Mouse (Mus musculus): ENCODE measurements at regions not wholly inside any gene's neighbourhood (a gene's known extent, or its start where the extent isn't known, plus 50 kb on each side); places are given as distances from the start of the nearest gene placed in this dataset.

GRCm38 (mm10) chr13:85459387-85459786 lies 170.5 kb upstream of the Rasa1 start:
- Histone ChIP-seq H3K4me3 (ENCODE audit: insufficient read depth in 1 of 2, low read depth in 1 of 2, low read length in 2 of 2, poor library complexity in 1 of 2, severe bottlenecking in 1 of 2) (no peak overlapping the region), H3K9me3 (ENCODE audit: control insufficient read depth, insufficient read depth, low read depth, low read length) (0 out of 2 replicates have a peak, but pooled peaks cover under 1% of the 10 kb centered on the region), H3K27ac (ENCODE audit: insufficient read depth, low read depth, low read length, poor library complexity, severe bottlenecking) (no peak overlapping the region), H3K36me3 (ENCODE audit: control insufficient read depth, insufficient read depth, low read length, poor library complexity, severe bottlenecking) (no peaks in the 10 kb centered on the region), H3K9ac (ENCODE audit: insufficient read depth, low read depth, low read length, poor library complexity, severe bottlenecking) (no peak overlapping the region), H3K4me1 (ENCODE audit: control insufficient read depth in 2 of 2, insufficient read depth in 2 of 2, low read length in 2 of 2, poor library complexity in 1 of 2) (no peaks in the 10 kb centered on the region)
- TF ChIP-seq ZC3H11A (IDR thresholded peaks at IDR 0.05; ENCODE audit: borderline replicate concordance, low read depth, low read length): no peak
- no peak for TF ChIP-seq HCFC1 (IDR thresholded peaks at IDR 0.05; ENCODE audit: borderline replicate concordance, insufficient read depth, low read length)
- TF ChIP-seq ZNF384 (IDR thresholded peaks at IDR 0.05; ENCODE audit: low read depth, low read length): no peak
- no peak for TF ChIP-seq CHD2 (IDR thresholded peaks at IDR 0.05; ENCODE audit: low read depth, low read length)
- TF ChIP-seq MAFK (IDR thresholded peaks at IDR 0.05; ENCODE audit: insufficient read depth, low read depth, low read length): no peak
- in situ Hi-C loops (cut with MboI; ENCODE audit: low sequenced_read_pairs in 2 of 2, unreplicated experiment in 2 of 2): no loop called here
- no peak for DNase-seq (ENCODE audit: low read depth, low spot score)

DNA sequence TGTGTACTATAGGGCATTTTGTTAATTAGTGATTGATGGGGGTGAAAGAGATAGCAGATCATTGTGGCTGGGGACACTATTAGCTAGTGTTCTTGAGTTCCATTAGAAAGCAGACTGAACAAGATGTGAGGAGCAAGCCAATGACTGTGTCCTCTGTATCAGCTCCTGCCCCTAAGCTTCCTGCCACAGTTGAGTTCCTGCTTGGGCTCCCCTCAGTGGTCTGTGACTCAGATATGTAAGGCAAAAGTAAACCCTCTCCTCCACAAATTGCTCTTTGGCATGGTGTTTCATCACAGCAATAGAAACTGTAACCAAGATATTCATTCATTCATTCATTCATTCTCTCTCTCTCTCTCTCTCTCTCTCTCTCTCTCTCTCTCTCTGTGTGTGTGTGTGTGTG lies 169.7 kb upstream of the Rasa1 start:
- TF ChIP-seq ZNF384 (IDR thresholded peaks at IDR 0.05; ENCODE audit: low read depth, low read length): no peak
- TF ChIP-seq HCFC1 (IDR thresholded peaks at IDR 0.05; ENCODE audit: borderline replicate concordance, insufficient read depth, low read length): no peak
- no peak for TF ChIP-seq ZC3H11A (IDR thresholded peaks at IDR 0.05; ENCODE audit: borderline replicate concordance, low read depth, low read length)
- no peak for TF ChIP-seq MAFK (IDR thresholded peaks at IDR 0.05; ENCODE audit: insufficient read depth, low read depth, low read length)
- no peak for TF ChIP-seq CHD2 (IDR thresholded peaks at IDR 0.05; ENCODE audit: low read depth, low read length)
- Histone ChIP-seq H3K9ac (ENCODE audit: insufficient read depth, low read depth, low read length, poor library complexity, severe bottlenecking) (no peak overlapping the region), H3K36me3 (ENCODE audit: control insufficient read depth, insufficient read depth, low read length, poor library complexity, severe bottlenecking) (no peaks in the 10 kb centered on the region), H3K4me3 (ENCODE audit: insufficient read depth in 1 of 2, low read depth in 1 of 2, low read length in 2 of 2, poor library complexity in 1 of 2, severe bottlenecking in 1 of 2) (no peak overlapping the region), H3K9me3 (ENCODE audit: control insufficient read depth, insufficient read depth, low read depth, low read length) (0 out of 2 replicates have a peak, but pooled peaks cover 1% of the 10 kb centered on the region), H3K27ac (ENCODE audit: insufficient read depth, low read depth, low read length, poor library complexity, severe bottlenecking) (no peak overlapping the region), H3K4me1 (ENCODE audit: control insufficient read depth in 2 of 2, insufficient read depth in 2 of 2, low read length in 2 of 2, poor library complexity in 1 of 2) (no peaks in the 10 kb centered on the region)
- in situ Hi-C loops (cut with MboI; ENCODE audit: low sequenced_read_pairs in 2 of 2, unreplicated experiment in 2 of 2): no loop called here
- no peak for DNase-seq (ENCODE audit: low read depth, low spot score)

- H3K9ac ChIP-seq (ENCODE audit: insufficient read depth, low read depth, low read length, poor library complexity, severe bottlenecking): no peak overlapping the region
These were observed 150.7 kb upstream of the Rasa1 start for GRCm38 (mm10) chr13:85439581-85439980.

DNA sequence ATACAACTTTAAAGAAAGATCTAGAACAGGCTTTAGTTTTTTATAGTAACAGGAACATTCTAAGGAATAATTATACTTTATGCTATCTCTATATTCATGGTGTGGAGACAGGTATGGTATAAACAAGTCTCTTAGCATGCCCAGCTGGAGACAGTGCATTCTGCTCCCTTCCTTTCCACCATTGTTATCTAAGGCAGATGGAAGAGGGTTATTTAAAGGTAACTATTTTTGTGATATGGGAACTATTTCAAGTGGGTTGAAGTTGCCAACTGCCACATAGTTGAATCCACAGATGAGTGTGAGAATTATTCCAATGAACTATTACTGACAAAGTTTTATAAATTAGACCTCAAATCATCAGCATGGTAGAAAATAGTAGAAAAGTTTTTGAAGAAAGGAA lies 148.9 kb upstream of the Rasa1 start:
- TF ChIP-seq MAFK (IDR thresholded peaks at IDR 0.05; ENCODE audit: insufficient read depth, low read depth, low read length) (no peak), ZNF384 (IDR thresholded peaks at IDR 0.05; ENCODE audit: low read depth, low read length) (no peak), CHD2 (IDR thresholded peaks at IDR 0.05; ENCODE audit: low read depth, low read length) (no peak), ZC3H11A (IDR thresholded peaks at IDR 0.05; ENCODE audit: borderline replicate concordance, low read depth, low read length) (no peak), HCFC1 (IDR thresholded peaks at IDR 0.05; ENCODE audit: borderline replicate concordance, insufficient read depth, low read length) (no peak)
- Histone ChIP-seq H3K4me1 (ENCODE audit: control insufficient read depth in 2 of 2, insufficient read depth in 2 of 2, low read length in 2 of 2, poor library complexity in 1 of 2) (no peaks in the 10 kb centered on the region), H3K9me3 (ENCODE audit: control insufficient read depth, insufficient read depth, low read depth, low read length) (no peaks in the 10 kb centered on the region), H3K9ac (ENCODE audit: insufficient read depth, low read depth, low read length, poor library complexity, severe bottlenecking) (no peak overlapping the region), H3K4me3 (ENCODE audit: insufficient read depth in 1 of 2, low read depth in 1 of 2, low read length in 2 of 2, poor library complexity in 1 of 2, severe bottlenecking in 1 of 2) (no peak overlapping the region), H3K36me3 (ENCODE audit: control insufficient read depth, insufficient read depth, low read length, poor library complexity, severe bottlenecking) (no peaks in the 10 kb centered on the region), H3K27ac (ENCODE audit: insufficient read depth, low read depth, low read length, poor library complexity, severe bottlenecking) (no peak overlapping the region)
- in situ Hi-C loops (cut with MboI; ENCODE audit: low sequenced_read_pairs in 2 of 2, unreplicated experiment in 2 of 2): no loop called here
- DNase-seq (ENCODE audit: low read depth, low spot score): no peak

More at GRCm38 (mm10) chr13:85439581-85439980, 150.7 kb upstream of the Rasa1 start:
- no peak overlapping the region for H3K4me3 ChIP-seq (ENCODE audit: insufficient read depth in 1 of 2, low read depth in 1 of 2, low read length in 2 of 2, poor library complexity in 1 of 2, severe bottlenecking in 1 of 2)
- no peaks in the 10 kb centered on the region for H3K36me3 ChIP-seq (ENCODE audit: control insufficient read depth, insufficient read depth, low read length, poor library complexity, severe bottlenecking)
- no peaks in the 10 kb centered on the region for H3K9me3 ChIP-seq (ENCODE audit: control insufficient read depth, insufficient read depth, low read depth, low read length)
- no peak overlapping the region for H3K27ac ChIP-seq (ENCODE audit: insufficient read depth, low read depth, low read length, poor library complexity, severe bottlenecking)
- DNase-seq (ENCODE audit: low read depth, low spot score): no peak
- TF ChIP-seq ZNF384 (IDR thresholded peaks at IDR 0.05; ENCODE audit: low read depth, low read length) (no peak), ZC3H11A (IDR thresholded peaks at IDR 0.05; ENCODE audit: borderline replicate concordance, low read depth, low read length) (no peak), HCFC1 (IDR thresholded peaks at IDR 0.05; ENCODE audit: borderline replicate concordance, insufficient read depth, low read length) (no peak), CHD2 (IDR thresholded peaks at IDR 0.05; ENCODE audit: low read depth, low read length) (no peak), MAFK (IDR thresholded peaks at IDR 0.05; ENCODE audit: insufficient read depth, low read depth, low read length) (no peak)
- no peaks in the 10 kb centered on the region for H3K4me1 ChIP-seq (ENCODE audit: control insufficient read depth in 2 of 2, insufficient read depth in 2 of 2, low read length in 2 of 2, poor library complexity in 1 of 2)
- in situ Hi-C loops (cut with MboI; ENCODE audit: low sequenced_read_pairs in 2 of 2, unreplicated experiment in 2 of 2): no loop called here

DNA sequence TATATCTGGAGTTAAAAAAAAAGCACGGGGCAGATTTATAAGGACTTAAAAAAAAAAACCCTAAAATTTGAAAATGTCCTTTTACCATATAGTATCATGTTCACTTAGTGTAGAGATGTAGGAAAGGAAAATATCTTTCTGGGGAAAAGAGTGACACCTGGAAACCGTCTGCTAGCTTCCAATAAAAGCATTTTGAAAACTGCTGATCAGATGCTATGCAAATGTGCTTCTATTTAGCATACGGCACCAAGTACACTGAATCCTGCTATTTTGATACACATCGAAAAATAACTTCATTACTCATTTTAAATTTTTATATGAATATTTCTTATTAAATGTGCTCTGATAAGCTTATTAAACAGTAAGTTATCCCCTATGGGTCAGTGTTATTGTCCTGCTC lies 148.1 kb upstream of the Rasa1 start:
- Histone ChIP-seq H3K9ac (ENCODE audit: insufficient read depth, low read depth, low read length, poor library complexity, severe bottlenecking) (no peak overlapping the region), H3K27ac (ENCODE audit: insufficient read depth, low read depth, low read length, poor library complexity, severe bottlenecking) (no peak overlapping the region), H3K9me3 (ENCODE audit: control insufficient read depth, insufficient read depth, low read depth, low read length) (no peaks in the 10 kb centered on the region), H3K4me3 (ENCODE audit: insufficient read depth in 1 of 2, low read depth in 1 of 2, low read length in 2 of 2, poor library complexity in 1 of 2, severe bottlenecking in 1 of 2) (no peak overlapping the region), H3K36me3 (ENCODE audit: control insufficient read depth, insufficient read depth, low read length, poor library complexity, severe bottlenecking) (no peaks in the 10 kb centered on the region), H3K4me1 (ENCODE audit: control insufficient read depth in 2 of 2, insufficient read depth in 2 of 2, low read length in 2 of 2, poor library complexity in 1 of 2) (no peaks in the 10 kb centered on the region)
- TF ChIP-seq MAFK (IDR thresholded peaks at IDR 0.05; ENCODE audit: insufficient read depth, low read depth, low read length) (no peak), HCFC1 (IDR thresholded peaks at IDR 0.05; ENCODE audit: borderline replicate concordance, insufficient read depth, low read length) (no peak), CHD2 (IDR thresholded peaks at IDR 0.05; ENCODE audit: low read depth, low read length) (no peak), ZNF384 (IDR thresholded peaks at IDR 0.05; ENCODE audit: low read depth, low read length) (no peak), ZC3H11A (IDR thresholded peaks at IDR 0.05; ENCODE audit: borderline replicate concordance, low read depth, low read length) (no peak)
- DNase-seq (ENCODE audit: low read depth, low spot score): no peak
- in situ Hi-C loops (cut with MboI; ENCODE audit: low sequenced_read_pairs in 2 of 2, unreplicated experiment in 2 of 2): no loop called here
